Mouse (Mus musculus) G1E (cell line): Measurements from ENCODE around the gene Ctsc.

Experiments used
- CTCF ChIP-seq: IDR thresholded peaks from 2 replicates; pipeline ENCODE4 v1.5.1; 2012; ENCODE audit warnings: low read depth, low read length, inconsistent platforms, mixed read lengths
- TAL1 ChIP-seq: conservative IDR thresholded peaks from 2 replicates; pipeline ENCODE4 v1.6.1; 2012; ENCODE audit warnings: low read depth, low read length, inconsistent platforms, mixed read lengths

GRCm38 (mm10) chr7:88277858-88278627 lies at the start of gene Ctsc:
- TF ChIP-seq CTCF, result no peak
- no peak for TF ChIP-seq TAL1
